Mouse (Mus musculus): ENCODE data around the gene Ppm1m. TPM values are rescaled to one million over a fixed set of nuclear protein-coding genes. Genes with fewer than 3 reads are reported as not detected.

The Ppm1m gene
- polyA plus RNA-seq, 1 experiment from 2014 or later, result 25.0 TPM

DNA sequence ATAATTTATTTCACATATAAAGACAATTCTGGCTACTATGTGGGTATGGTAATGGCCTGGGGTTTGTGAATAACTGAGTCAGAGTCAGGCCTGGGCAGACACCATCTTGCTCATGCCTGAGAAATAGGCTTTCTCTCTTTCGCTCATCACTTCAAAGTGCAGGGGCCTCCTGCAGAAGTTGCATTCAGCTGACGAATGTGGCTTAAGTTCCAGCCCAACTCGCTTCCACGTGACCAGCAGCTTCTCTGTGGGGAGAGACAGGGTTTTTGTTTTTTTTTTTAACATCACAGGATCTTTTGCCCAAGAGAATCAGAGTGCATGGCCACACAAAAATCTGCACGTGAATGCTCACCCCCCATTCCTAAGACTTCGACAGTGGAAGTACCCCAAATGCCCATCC, 34.4 kb upstream of the Ppm1m start:
- WGBS, result 81% methylated on average over 6 of the region's 6 CpGs
- Histone ChIP-seq H3K27me3 (ENCODE audit: control insufficient read depth, insufficient read depth, low read length) (no peaks in the 10 kb centered on the region), H3K4me1 (ENCODE audit: control insufficient read depth, insufficient read depth, low read length) (0 out of 2 replicates have a peak, but pooled peaks cover 5% of the 10 kb centered on the region)

GRCm38 (mm10) chr9:106232956-106233355, 33.4 kb upstream of the Ppm1m start:
- WGBS, result 87% methylated on average over 3 of the region's 3 CpGs
- Histone ChIP-seq H3K36me3 (ENCODE audit: control insufficient read depth, insufficient read depth) (peaks cover 45% of the 10 kb centered on the region), H3K27ac (ENCODE audit: low read length) (no peak overlapping the region), H3K4me1 (ENCODE audit: control insufficient read depth, insufficient read depth, low read length) (peaks cover 9% of the 10 kb centered on the region), H3K9ac (ENCODE audit: low read length) (no peak overlapping the region), H3K9me3 (replicated peaks; ENCODE audit: control insufficient read depth, low read length) (no peaks in the 10 kb centered on the region), H3K4me2 (ENCODE audit: low read depth, low read length) (no peak overlapping the region), H3K27me3 (ENCODE audit: control insufficient read depth, insufficient read depth, low read length) (no peaks in the 10 kb centered on the region), H3K4me3 (ENCODE audit: low read length) (no peak overlapping the region)
- no peak for ATAC-seq (replicated peaks; ENCODE audit: extremely low read depth, insufficient read depth, low FRiP score)

More for the DNA sequence above, 34.4 kb upstream of the Ppm1m start:
- peaks cover 53% of the 10 kb centered on the region for H3K36me3 ChIP-seq (ENCODE audit: control insufficient read depth, insufficient read depth)
- no peak overlapping the region for H3K27ac ChIP-seq (ENCODE audit: low read length)
- H3K9ac ChIP-seq (ENCODE audit: low read length), result no peak overlapping the region
- H3K4me3 ChIP-seq (ENCODE audit: low read length), result no peak overlapping the region
- no peak for ATAC-seq (replicated peaks; ENCODE audit: extremely low read depth, insufficient read depth, low FRiP score)
- H3K4me2 ChIP-seq (ENCODE audit: low read depth, low read length), result no peak overlapping the region
- H3K9me3 ChIP-seq (replicated peaks; ENCODE audit: control insufficient read depth, low read length), result no peaks in the 10 kb centered on the region

GRCm38 (mm10) chr9:106231816-106232215, 32.3 kb upstream of the Ppm1m start:
- no peaks in the 10 kb centered on the region for H3K27me3 ChIP-seq (ENCODE audit: control insufficient read depth, insufficient read depth, low read length)
- WGBS, result 76% methylated on average over 4 of the region's 4 CpGs
- H3K27ac ChIP-seq (ENCODE audit: low read length), result no peak overlapping the region
- peaks cover 12% of the 10 kb centered on the region for H3K4me1 ChIP-seq (ENCODE audit: control insufficient read depth, insufficient read depth, low read length)
- no peak for ATAC-seq (replicated peaks; ENCODE audit: extremely low read depth, insufficient read depth, low FRiP score)
- H3K4me2 ChIP-seq (ENCODE audit: low read depth, low read length), result no peak overlapping the region
- H3K9ac ChIP-seq (ENCODE audit: low read length), result no peak overlapping the region
- H3K4me3 ChIP-seq (ENCODE audit: low read length), result no peak overlapping the region
- peaks cover 34% of the 10 kb centered on the region for H3K36me3 ChIP-seq (ENCODE audit: control insufficient read depth, insufficient read depth)
- no peaks in the 10 kb centered on the region for H3K9me3 ChIP-seq (replicated peaks; ENCODE audit: control insufficient read depth, low read length)

- H3K4me2 ChIP-seq (ENCODE audit: low read depth, low read length), result no peak overlapping the region
- H3K9ac ChIP-seq (ENCODE audit: low read length), result no peak overlapping the region
- no peak overlapping the region for H3K4me3 ChIP-seq (ENCODE audit: low read length)
- peaks cover 12% of the 10 kb centered on the region for H3K4me1 ChIP-seq (ENCODE audit: control insufficient read depth, insufficient read depth, low read length)
- no peaks in the 10 kb centered on the region for H3K27me3 ChIP-seq (ENCODE audit: control insufficient read depth, insufficient read depth, low read length)
- no peak for ATAC-seq (replicated peaks; ENCODE audit: extremely low read depth, insufficient read depth, low FRiP score)
- peaks cover 28% of the 10 kb centered on the region for H3K36me3 ChIP-seq (ENCODE audit: control insufficient read depth, insufficient read depth)
- H3K9me3 ChIP-seq (replicated peaks; ENCODE audit: control insufficient read depth, low read length), result no peaks in the 10 kb centered on the region
- no peak overlapping the region for H3K27ac ChIP-seq (ENCODE audit: low read length)
- 72% methylated on average over 7 of the region's 7 CpGs for WGBS
These were observed 31.7 kb upstream of the Ppm1m start for GRCm38 (mm10) chr9:106231220-106231619.

DNA sequence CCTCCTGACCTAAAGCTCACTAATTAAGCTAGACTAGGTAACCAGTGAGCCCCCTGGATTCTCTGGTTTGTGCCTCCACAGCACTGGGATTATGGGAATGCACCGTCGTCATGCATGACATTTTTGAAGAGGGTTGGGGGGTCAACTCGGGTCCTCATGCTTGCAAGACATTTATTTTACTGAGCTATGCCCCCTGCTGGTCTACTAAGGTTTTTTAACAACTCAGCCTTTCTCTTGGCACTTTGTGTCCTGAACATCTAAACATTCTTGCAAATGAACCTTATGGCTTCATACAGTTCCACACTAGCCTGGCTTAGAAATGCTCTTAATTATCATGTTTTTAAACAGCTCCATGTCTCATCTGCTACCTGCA, 31.2 kb upstream of the Ppm1m start:
- Histone ChIP-seq H3K4me2 (ENCODE audit: low read depth, low read length) (no peak overlapping the region), H3K4me3 (ENCODE audit: low read length) (no peak overlapping the region), H3K4me1 (ENCODE audit: control insufficient read depth, insufficient read depth, low read length) (peaks cover 15% of the 10 kb centered on the region), H3K9me3 (replicated peaks; ENCODE audit: control insufficient read depth, low read length) (no peaks in the 10 kb centered on the region), H3K9ac (ENCODE audit: low read length) (no peak overlapping the region), H3K36me3 (ENCODE audit: control insufficient read depth, insufficient read depth) (peaks cover 23% of the 10 kb centered on the region), H3K27ac (ENCODE audit: low read length) (no peak overlapping the region), H3K27me3 (ENCODE audit: control insufficient read depth, insufficient read depth, low read length) (peaks cover 2% of the 10 kb centered on the region)
- ATAC-seq (replicated peaks; ENCODE audit: extremely low read depth, insufficient read depth, low FRiP score), result no peak
- 50% methylated on average over 3 of the region's 3 CpGs for WGBS

GRCm38 (mm10) chr9:106230051-106230733, 30.6 kb upstream of the Ppm1m start:
- no peak for ATAC-seq (replicated peaks; ENCODE audit: extremely low read depth, insufficient read depth, low FRiP score)
- Histone ChIP-seq H3K9me3 (replicated peaks; ENCODE audit: control insufficient read depth, low read length) (no peaks in the 10 kb centered on the region), H3K27me3 (ENCODE audit: control insufficient read depth, insufficient read depth, low read length) (peaks cover 7% of the 10 kb centered on the region), H3K27ac (ENCODE audit: low read length) (peak overlapping the region; percentile 13; the same call in 1 of the 2 replicates), H3K4me3 (ENCODE audit: low read length) (no peak overlapping the region), H3K36me3 (ENCODE audit: control insufficient read depth, insufficient read depth) (peaks cover 23% of the 10 kb centered on the region), H3K4me2 (ENCODE audit: low read depth, low read length) (no peak overlapping the region), H3K4me1 (ENCODE audit: control insufficient read depth, insufficient read depth, low read length) (peaks cover 12% of the 10 kb centered on the region), H3K9ac (ENCODE audit: low read length) (no peak overlapping the region)
- WGBS, result 77% methylated on average over 9 of the region's 9 CpGs

DNA sequence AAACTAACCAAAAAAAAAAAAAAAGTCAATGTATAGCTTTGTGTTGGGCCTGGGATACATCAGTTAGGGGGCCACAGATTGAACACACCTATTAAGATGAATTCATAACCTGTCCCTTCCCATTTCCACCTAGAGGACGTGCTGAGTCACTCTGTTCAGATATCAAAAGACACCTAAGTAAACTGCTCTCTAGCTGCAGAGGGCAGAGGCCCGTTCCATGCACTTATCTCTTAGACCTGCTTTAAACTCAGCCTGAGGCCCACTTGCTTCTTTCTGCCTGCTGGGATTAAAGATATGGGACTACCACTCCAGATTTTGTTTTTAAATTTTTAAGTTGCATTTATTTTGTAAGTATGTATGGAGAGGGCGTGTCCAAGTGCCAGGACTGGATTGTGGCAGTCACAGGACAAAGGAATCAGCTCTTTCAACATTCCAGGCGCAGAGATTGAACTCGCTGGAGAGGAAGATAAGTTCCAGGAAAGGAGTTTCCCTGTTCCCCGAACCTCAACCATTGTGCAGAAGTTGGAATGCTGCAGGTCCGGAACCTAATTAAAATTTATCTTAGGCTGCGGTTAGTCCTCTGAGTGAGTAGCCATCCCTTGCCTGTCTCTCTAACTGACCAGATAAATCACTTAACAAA, 28.4 kb upstream of the Ppm1m start:
- H3K4me2 ChIP-seq (ENCODE audit: low read depth, low read length), result no peak overlapping the region
- peaks cover 15% of the 10 kb centered on the region for H3K27me3 ChIP-seq (ENCODE audit: control insufficient read depth, insufficient read depth, low read length)
- H3K36me3 ChIP-seq (ENCODE audit: control insufficient read depth, insufficient read depth), result peaks cover 5% of the 10 kb centered on the region
- H3K4me1 ChIP-seq (ENCODE audit: control insufficient read depth, insufficient read depth, low read length), result peaks cover 11% of the 10 kb centered on the region
- 33% methylated on average over 8 of the region's 8 CpGs for WGBS
- ATAC-seq (replicated peaks; ENCODE audit: extremely low read depth, insufficient read depth, low FRiP score), result no peak
- H3K9ac ChIP-seq (ENCODE audit: low read length), result no peak overlapping the region
- no peak overlapping the region for H3K4me3 ChIP-seq (ENCODE audit: low read length)
- H3K27ac ChIP-seq (ENCODE audit: low read length), result no peak overlapping the region
- H3K9me3 ChIP-seq (replicated peaks; ENCODE audit: control insufficient read depth, low read length), result no peaks in the 10 kb centered on the region

DNA sequence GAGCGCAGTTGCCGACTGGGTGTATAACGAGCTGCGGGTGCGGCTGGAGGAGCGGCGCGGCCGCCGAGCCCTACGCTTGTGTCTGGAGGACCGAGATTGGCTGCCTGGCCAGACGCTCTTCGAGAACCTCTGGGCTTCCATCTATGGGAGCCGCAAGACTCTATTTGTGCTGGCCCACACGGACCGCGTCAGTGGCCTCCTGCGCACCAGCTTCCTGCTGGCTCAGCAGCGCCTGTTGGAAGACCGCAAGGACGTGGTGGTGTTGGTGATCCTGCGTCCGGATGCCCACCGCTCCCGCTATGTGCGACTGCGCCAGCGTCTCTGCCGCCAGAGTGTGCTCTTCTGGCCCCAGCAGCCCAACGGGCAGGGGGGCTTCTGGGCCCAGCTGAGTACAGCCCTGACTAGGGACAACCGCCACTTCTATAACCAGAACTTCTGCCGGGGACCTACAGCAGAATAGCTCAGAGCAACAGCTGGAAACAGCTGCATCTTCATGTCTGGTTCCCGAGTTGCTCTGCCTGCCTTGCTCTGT, 26.7 kb upstream of the Ppm1m start:
- H3K4me2 ChIP-seq (ENCODE audit: low read depth, low read length), result peak overlapping the region; percentile 85
- no peak overlapping the region for H3K27ac ChIP-seq (ENCODE audit: low read length)
- peak; percentile 39 for ATAC-seq (replicated peaks; ENCODE audit: extremely low read depth, insufficient read depth, low FRiP score)
- H3K9ac ChIP-seq (ENCODE audit: low read length), result peak overlapping the region; percentile 65
- peaks cover 15% of the 10 kb centered on the region for H3K27me3 ChIP-seq (ENCODE audit: control insufficient read depth, insufficient read depth, low read length)
- H3K4me3 ChIP-seq (ENCODE audit: low read length), result peak overlapping the region; percentile 54
- H3K4me1 ChIP-seq (ENCODE audit: control insufficient read depth, insufficient read depth, low read length), result peaks cover 11% of the 10 kb centered on the region
- WGBS, result 4% methylated on average over 34 of the region's 34 CpGs
- no peaks in the 10 kb centered on the region for H3K36me3 ChIP-seq (ENCODE audit: control insufficient read depth, insufficient read depth)
- no peaks in the 10 kb centered on the region for H3K9me3 ChIP-seq (replicated peaks; ENCODE audit: control insufficient read depth, low read length)

DNA sequence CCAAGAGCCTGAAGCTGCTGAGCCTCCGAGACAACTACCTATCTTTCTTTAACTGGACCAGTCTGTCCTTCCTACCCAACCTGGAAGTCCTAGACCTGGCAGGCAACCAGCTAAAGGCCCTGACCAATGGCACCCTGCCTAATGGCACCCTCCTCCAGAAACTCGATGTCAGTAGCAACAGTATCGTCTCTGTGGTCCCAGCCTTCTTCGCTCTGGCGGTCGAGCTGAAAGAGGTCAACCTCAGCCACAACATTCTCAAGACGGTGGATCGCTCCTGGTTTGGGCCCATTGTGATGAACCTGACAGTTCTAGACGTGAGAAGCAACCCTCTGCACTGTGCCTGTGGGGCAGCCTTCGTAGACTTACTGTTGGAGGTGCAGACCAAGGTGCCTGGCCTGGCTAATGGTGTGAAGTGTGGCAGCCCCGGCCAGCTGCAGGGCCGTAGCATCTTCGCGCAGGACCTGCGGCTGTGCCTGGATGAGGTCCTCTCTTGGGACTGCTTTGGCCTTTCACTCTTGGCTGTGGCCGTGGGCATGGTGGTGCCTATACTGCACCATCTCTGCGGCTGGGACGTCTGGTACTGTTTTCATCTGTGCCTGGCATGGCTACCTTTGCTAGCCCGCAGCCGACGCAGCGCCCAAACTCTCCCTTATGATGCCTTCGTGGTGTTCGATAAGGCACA, 26.1 kb upstream of the Ppm1m start:
- Histone ChIP-seq H3K27ac (ENCODE audit: low read length) (no peak overlapping the region), H3K4me3 (ENCODE audit: low read length) (peak overlapping the region; percentile 54), H3K4me2 (ENCODE audit: low read depth, low read length) (peak overlapping the region; percentile 85), H3K27me3 (ENCODE audit: control insufficient read depth, insufficient read depth, low read length) (peaks cover 15% of the 10 kb centered on the region), H3K9me3 (replicated peaks; ENCODE audit: control insufficient read depth, low read length) (no peaks in the 10 kb centered on the region), H3K4me1 (ENCODE audit: control insufficient read depth, insufficient read depth, low read length) (peaks cover 11% of the 10 kb centered on the region), H3K36me3 (ENCODE audit: control insufficient read depth, insufficient read depth) (no peaks in the 10 kb centered on the region), H3K9ac (ENCODE audit: low read length) (peak overlapping the region; percentile 65)
- WGBS, result 52% methylated on average over 24 of the region's 24 CpGs
- no peak for ATAC-seq (replicated peaks; ENCODE audit: extremely low read depth, insufficient read depth, low FRiP score)
